Mouse (Mus musculus) spleen, adult 2 months (tissue): ENCODE data around the gene R3hdml.

Experiments used
- CTCF ChIP-seq: fragments of 200-500 bp; IDR thresholded peaks from 2 replicates; pipeline ENCODE4 v1.5.1; 2011; ENCODE audit warnings: mild to moderate bottlenecking, inconsistent platforms; ENCODE audit not compliant: insufficient read depth, insufficient read length, insufficient replicate concordance; ENCODE audit errors: extremely low read depth
- POLR2A ChIP-seq: fragments of 200-500 bp; IDR thresholded peaks from 2 replicates; pipeline ENCODE4 v1.6.1; 2011; ENCODE audit warnings: low read depth, low read length, inconsistent platforms

- TF ChIP-seq CTCF: no peak
- no peak for TF ChIP-seq POLR2A
Measured at GRCm38 (mm10) chr2:163542674-163543073, 50.6 kb downstream of the R3hdml start.
